Mouse (Mus musculus): ENCODE measurements around the gene Hbs1l. TPM values are rescaled to one million over a fixed set of nuclear protein-coding genes. Genes with fewer than 3 reads are reported as not detected.

The Hbs1l gene
- polyA plus RNA-seq, 1 experiment from 2014 or later = 59.2 TPM

- H3K27me3 ChIP-seq = no peaks in the 10 kb centered on the region
- H3K4me2 ChIP-seq = no peak overlapping the region
- no peak for ATAC-seq (replicated peaks; ENCODE audit: insufficient number of reproducible peaks, insufficient read depth, low FRiP score, low read depth)
- WGBS = 77% methylated on average over 11 of the region's 11 CpGs
- H3K9me3 ChIP-seq (replicated peaks) = no peaks in the 10 kb centered on the region
- no peaks in the 10 kb centered on the region for H3K36me3 ChIP-seq
- no peak overlapping the region for H3K4me3 ChIP-seq
- peaks cover 6% of the 10 kb centered on the region for H3K4me1 ChIP-seq (replicated peaks)
- H3K9ac ChIP-seq = no peak overlapping the region
- H3K27ac ChIP-seq = no peak overlapping the region
Observed at GRCm38 (mm10) chr10:21405707-21406534, 110.1 kb downstream of the Hbs1l start.

GRCm38 (mm10) chr10:21410711-21411110 is 114.9 kb downstream of the Hbs1l start:
- Histone ChIP-seq H3K9me3 (replicated peaks) (no peaks in the 10 kb centered on the region), H3K4me1 (replicated peaks) (no peaks in the 10 kb centered on the region; the same call in 1 of the 2 replicates), H3K36me3 (no peaks in the 10 kb centered on the region), H3K27me3 (no peaks in the 10 kb centered on the region), H3K27ac (no peak overlapping the region), H3K4me3 (no peak overlapping the region), H3K9ac (no peak overlapping the region), H3K4me2 (no peak overlapping the region)
- 69% methylated on average over 5 of the region's 5 CpGs for WGBS
- no peak for ATAC-seq (replicated peaks; ENCODE audit: insufficient number of reproducible peaks, insufficient read depth, low FRiP score, low read depth)

- no peak overlapping the region for H3K4me2 ChIP-seq
- 76% methylated on average over 6 of the region's 6 CpGs for WGBS
- H3K9me3 ChIP-seq (replicated peaks) = no peaks in the 10 kb centered on the region
- H3K27ac ChIP-seq = no peak overlapping the region
- no peaks in the 10 kb centered on the region for H3K27me3 ChIP-seq
- H3K4me3 ChIP-seq = no peak overlapping the region
- ATAC-seq (replicated peaks; ENCODE audit: insufficient number of reproducible peaks, insufficient read depth, low FRiP score, low read depth) = no peak
- no peaks in the 10 kb centered on the region for H3K36me3 ChIP-seq
- no peaks in the 10 kb centered on the region; the same call in 1 of the 2 replicates for H3K4me1 ChIP-seq (replicated peaks)
- H3K9ac ChIP-seq = no peak overlapping the region
Observed at GRCm38 (mm10) chr10:21411621-21412205, 115.9 kb downstream of the Hbs1l start.

- H3K27ac ChIP-seq = no peak overlapping the region
- H3K4me1 ChIP-seq (replicated peaks) = no peaks in the 10 kb centered on the region; the same call in 1 of the 2 replicates
- H3K4me3 ChIP-seq = no peak overlapping the region
- no peaks in the 10 kb centered on the region for H3K27me3 ChIP-seq
- 69% methylated on average over 4 of the region's 4 CpGs for WGBS
- no peak overlapping the region for H3K4me2 ChIP-seq
- no peak overlapping the region for H3K9ac ChIP-seq
- no peaks in the 10 kb centered on the region for H3K9me3 ChIP-seq (replicated peaks)
- H3K36me3 ChIP-seq = no peaks in the 10 kb centered on the region
- ATAC-seq (replicated peaks; ENCODE audit: insufficient number of reproducible peaks, insufficient read depth, low FRiP score, low read depth) = no peak
Observed at GRCm38 (mm10) chr10:21415031-21415430, 119.3 kb downstream of the Hbs1l start.

GRCm38 (mm10) chr10:21416184-21416583 is 120.4 kb downstream of the Hbs1l start:
- no peak for ATAC-seq (replicated peaks; ENCODE audit: insufficient number of reproducible peaks, insufficient read depth, low FRiP score, low read depth)
- H3K4me1 ChIP-seq (replicated peaks) = no peaks in the 10 kb centered on the region; the same call in 1 of the 2 replicates
- whole genome bisulfite sequencing = 82% methylated on average over 5 of the region's 5 CpGs

More at GRCm38 (mm10) chr10:21416184-21416583, 120.4 kb downstream of the Hbs1l start:
- Histone ChIP-seq H3K9ac (no peak overlapping the region), H3K27me3 (no peaks in the 10 kb centered on the region), H3K36me3 (no peaks in the 10 kb centered on the region), H3K9me3 (replicated peaks) (no peaks in the 10 kb centered on the region), H3K4me2 (no peak overlapping the region), H3K27ac (no peak overlapping the region), H3K4me3 (no peak overlapping the region)

Other genes starting within 250 kb of the Hbs1l start
- 1.6 and 9.4 TPM in 2 replicates for gene Myb, start 135.0 kb upstream of the Hbs1l start, polyA plus RNA-seq (2015; fragmentation: Nextera tagmentation; extraction: Ambion mirVana)
- 0.27 TPM in 1 of 2 replicates, not detected in the other for gene Aldh8a1, start 81.3 kb downstream of the Hbs1l start, polyA plus RNA-seq (2015; fragmentation: Nextera tagmentation; extraction: Ambion mirVana)